In the genomic region with DNA sequence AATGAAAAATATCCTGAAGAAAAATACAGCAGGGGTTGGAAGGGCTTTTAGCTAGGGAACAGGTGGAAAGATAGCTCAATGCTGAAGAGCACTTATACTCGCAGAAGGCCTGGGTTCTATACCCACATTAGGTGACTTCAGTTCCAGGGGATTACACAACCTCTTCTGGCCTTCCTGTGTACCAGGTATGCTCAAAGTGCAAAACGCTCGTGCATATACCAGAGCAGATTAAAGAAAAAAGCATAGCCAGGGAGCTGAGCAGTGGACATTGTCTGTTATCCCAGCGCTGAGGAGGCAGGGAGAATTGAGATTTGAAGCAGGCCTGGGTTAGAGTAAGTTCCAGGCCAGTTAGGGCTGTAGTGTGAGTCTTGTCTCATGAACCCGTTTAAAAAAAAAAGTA, we compare ENCODE assay signal across 9 mouse cellular contexts. TPM values are rescaled to one million over a fixed set of nuclear protein-coding genes. Genes with fewer than 3 reads are reported as not detected.
DNase-seq lines count a peak whose midpoint lies in the region; ATAC-seq and TF ChIP-seq lines count a peak whose summit lies in the region.
"Had no signal": no experiment of that assay in that cellular context is flagged by ENCODE, and none has a peak within 500 bp of the region (broad histone marks: within the 10 kb centered on the region; RNA-seq: fewer than 3 reads in every experiment).

No protein-coding gene starts in this region.

- H3K4me1 ChIP-seq in cerebellum, adult 2 months (ENCODE audit: control insufficient read depth, insufficient read depth, low read length) = peaks cover 4% of the 10 kb centered on the region; the same call in 1 of the 2 replicates
- H3K4me1 ChIP-seq in forebrain, embryonic 16.5 days (replicated peaks; ENCODE audit: control insufficient read depth, insufficient read depth, low read length) = peaks cover 27% of the 10 kb centered on the region
- peaks cover 37% of the 10 kb centered on the region for H3K4me1 ChIP-seq in liver, embryonic 12.5 days

- no peaks in the 10 kb centered on the region for H3K36me3 ChIP-seq in forebrain, embryonic 16.5 days (ENCODE audit: control insufficient read depth, insufficient read depth)
- peaks cover 6% of the 10 kb centered on the region for H3K36me3 ChIP-seq in liver, embryonic 12.5 days

- 46% methylated on average over 5 of the region's 5 CpGs for WGBS in cerebellum, adult 2 months
- WGBS in forebrain, embryonic 16.5 days = 58% methylated on average over 5 of the region's 5 CpGs
- 39% methylated on average over 5 of the region's 5 CpGs for WGBS in liver, embryonic 12.5 days (ENCODE audit: insufficient replicate concordance)

- no peak for ATAC-seq in forebrain, embryonic 16.5 days
- no peak for ATAC-seq in liver, embryonic 12.5 days

- H3K4me3 ChIP-seq in cerebellum, adult 2 months (replicated peaks; ENCODE audit: insufficient read depth, low read depth, low read length) = peak overlapping the region; percentile 17
- H3K4me3 ChIP-seq in forebrain, embryonic 16.5 days (replicated peaks; ENCODE audit: low read length) = peak overlapping the region; percentile 90
- H3K4me3 ChIP-seq in liver, embryonic 12.5 days = peak overlapping the region; percentile 99

- no peak overlapping the region for H3K27ac ChIP-seq in cerebellum, adult 2 months (ENCODE audit: insufficient read depth, low read length)
- no peak overlapping the region for H3K27ac ChIP-seq in forebrain, embryonic 16.5 days (ENCODE audit: low read length)
- H3K27ac ChIP-seq in liver, embryonic 12.5 days = no peak overlapping the region

- TF ChIP-seq POLR2A in cerebellum, adult 2 months (IDR thresholded peaks at IDR 0.05; ENCODE audit: borderline replicate concordance, insufficient read depth, low read length) = no peak

- DNase-seq in cerebellum, adult 2 months = no peak
- DNase-seq in cerebellum, postnatal 14 days = no peak
- peak; percentile 42 for DNase-seq in A20 (ENCODE audit: low read depth, low spot score)
- DNase-seq in right cerebral cortex, adult 2 months (ENCODE audit: low spot score in 2 of 2) = no peak
- no peak for DNase-seq in gastrocnemius, postnatal 10 days
- no peak for DNase-seq in adipocyte (ENCODE audit: low spot score)
- DNase-seq: gastrocnemius, postnatal 14 days had no signal

- H3K9ac ChIP-seq in forebrain, embryonic 16.5 days (replicated peaks; ENCODE audit: low read depth, low read length) = 0 out of 2 replicates have a peak overlapping the region, but pooled peaks have one; percentile 22
- H3K9ac ChIP-seq in liver, embryonic 12.5 days = peak overlapping the region; percentile 96

- no peak for TF ChIP-seq CTCF in cerebellum, adult 2 months (IDR thresholded peaks at IDR 0.05; ENCODE audit: borderline replicate concordance, insufficient read depth, low read depth, low read length)

- H3K4me2 ChIP-seq in forebrain, embryonic 16.5 days (ENCODE audit: low read length) = peak overlapping the region; percentile 69
- H3K4me2 ChIP-seq in liver, embryonic 12.5 days = peak overlapping the region; percentile 91

- H3K9me3 ChIP-seq in forebrain, embryonic 16.5 days (ENCODE audit: control insufficient read depth, low read length) = no peaks in the 10 kb centered on the region
- no peaks in the 10 kb centered on the region for H3K9me3 ChIP-seq in liver, embryonic 12.5 days (replicated peaks)

- no peaks in the 10 kb centered on the region for H3K27me3 ChIP-seq in cerebellum, adult 2 months (ENCODE audit: control insufficient read depth, insufficient read depth, low read length)
- H3K27me3 ChIP-seq in forebrain, embryonic 16.5 days (replicated peaks; ENCODE audit: control insufficient read depth, insufficient read depth, low read length) = no peaks in the 10 kb centered on the region
- H3K27me3 ChIP-seq in liver, embryonic 12.5 days (replicated peaks) = no peaks in the 10 kb centered on the region

RNA-seq across cellular contexts. Expression of gene Thap12, which starts 1.4 kb away (rescaled TPM):
- polyA plus RNA-seq in cerebellum, adult 2 months (2012; rRNA removed) = 44.8 and 46.0 TPM in 2 replicates
- polyA plus RNA-seq in forebrain, embryonic 16.5 days (2015; fragmentation: Nextera tagmentation; extraction: Ambion mirVana) = 50.8 and 54.8 TPM in 2 replicates
- polyA plus RNA-seq in liver, embryonic 12.5 days (2016; fragmentation: Nextera tagmentation; extraction: Ambion mirVana) = 27.7 and 28.9 TPM in 2 replicates
- total RNA-seq in gastrocnemius, postnatal 10 days (2021) = 10 to 100 TPM; 74.8 to 77.7 TPM

RNA-seq across cellular contexts. Expression of gene Emsy, which starts 47.7 kb away (rescaled TPM):
- polyA plus RNA-seq in cerebellum, adult 2 months (2012; rRNA removed) = 49.4 and 50.1 TPM in 2 replicates
- polyA plus RNA-seq in forebrain, embryonic 16.5 days (2015; fragmentation: Nextera tagmentation; extraction: Ambion mirVana) = 41.6 and 42.2 TPM in 2 replicates
- 10.4 and 11.8 TPM in 2 replicates for polyA plus RNA-seq in liver, embryonic 12.5 days (2016; fragmentation: Nextera tagmentation; extraction: Ambion mirVana)
- total RNA-seq in gastrocnemius, postnatal 10 days (2021) = 10 to 100 TPM; 18.4 to 26.6 TPM

Comparison
In these comparisons a context has a peak if more than half of its experiments do, and no peak if none do; other contexts are left out.
1. H3K4me3 ChIP-seq: peak in every context shown above with its lines; median percentile 99 in liver, embryonic 12.5 days; 90 in forebrain, embryonic 16.5 days; 17 in cerebellum, adult 2 months.